Mouse (Mus musculus) megakaryocyte progenitor cell, adult 5-6 weeks (primary cell): ENCODE measurements around the gene Mustn1. TPM values are rescaled to one million over a fixed set of nuclear protein-coding genes. Genes with fewer than 3 reads are reported as not detected.
A peak's percentile ranks its signal among the peaks of the same experiment; 100 is the strongest.

Experiments
- ATAC-seq: replicated peaks from 2 replicates; pipeline ENCODE4 v1.8.0; 2016; ENCODE audit warnings: mild to moderate bottlenecking, moderate TSS enrichment, inconsistent platforms; ENCODE audit not compliant: poor library complexity
- total RNA-seq, 2 experiments: library from RNA; stranded (forward) in 1 of 2; stranded (reverse) in 1 of 2; fragments of 157-497, 149-512 nt in 1 of 2; fragments of 200-1000 nt in 1 of 2; gene quantifications; 2 replicates each; pipeline versions ENCODE4 v1.2.3 to v1.2.4; 2015 to 2017

The Mustn1 gene
- 0.47 and 0.49 TPM in 2 replicates for total RNA-seq (2015)
- total RNA-seq (2017), result 0.27 and 0.50 TPM in 2 replicates

DNA sequence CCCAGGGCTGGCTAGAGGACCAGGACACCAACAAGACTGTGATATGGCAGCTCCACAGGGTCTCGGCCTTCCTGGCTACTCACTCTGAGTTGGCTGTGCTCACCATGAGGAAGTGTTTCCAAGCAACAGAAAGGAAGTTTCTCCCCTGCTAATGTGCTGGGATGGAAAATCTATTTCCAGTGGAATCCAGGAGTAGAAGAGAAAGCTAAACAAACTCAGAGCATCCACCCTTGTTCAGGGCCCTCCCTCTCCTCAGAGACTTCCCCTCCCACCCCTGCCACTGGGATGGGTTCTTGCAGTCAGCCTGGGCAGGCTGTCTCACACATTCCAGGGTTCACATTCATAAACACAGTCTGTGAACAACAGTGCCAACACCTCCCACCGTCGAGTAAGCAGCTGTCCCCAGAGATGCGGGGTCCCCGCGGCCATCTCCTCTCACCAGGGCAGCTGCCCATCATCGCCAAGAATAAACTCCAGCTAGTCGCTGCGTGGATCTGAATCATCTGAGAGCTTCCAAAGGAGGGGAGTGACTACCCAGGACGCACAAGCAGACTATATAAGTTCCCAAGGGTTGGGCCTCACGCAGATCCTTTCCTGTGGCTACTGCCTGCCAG, at the start of gene Mustn1:
TSS of gene Mustn1 (plus strand) at position 243 of the 614 bp plus-strand sequence.
- no peak for ATAC-seq

DNA sequence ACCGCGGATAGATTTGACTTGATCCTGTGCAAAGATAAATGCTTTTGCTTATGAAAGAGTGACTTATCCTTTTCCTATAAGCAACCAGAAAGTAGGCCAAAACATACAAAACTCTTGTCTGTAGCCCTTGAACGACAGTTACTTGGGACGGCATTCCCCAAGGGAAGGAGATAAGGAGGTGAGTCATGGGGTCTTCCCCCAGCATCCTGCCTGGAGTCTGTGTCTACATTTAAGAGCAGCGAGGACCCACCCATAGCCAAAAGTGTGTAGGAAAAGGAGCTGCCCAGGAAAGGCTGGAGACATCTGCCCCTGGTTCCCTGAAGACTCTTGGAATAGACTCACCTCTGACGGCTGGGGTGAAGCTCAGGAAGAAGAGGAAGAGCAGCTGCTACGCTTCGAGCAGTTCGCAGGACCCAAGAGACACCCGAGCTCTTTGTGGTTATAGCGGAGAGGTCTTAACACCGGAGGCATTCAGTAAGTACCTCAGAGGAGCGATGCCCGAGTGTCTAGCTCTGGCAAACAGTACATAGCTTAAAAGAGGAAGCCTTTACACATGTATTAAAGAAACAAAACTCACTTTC, 41.5 kb upstream of the Mustn1 start:
- ATAC-seq, result no peak

GRCm38 (mm10) chr14:30843701-30844100, 35.3 kb upstream of the Mustn1 start:
- ATAC-seq, result no peak

DNA sequence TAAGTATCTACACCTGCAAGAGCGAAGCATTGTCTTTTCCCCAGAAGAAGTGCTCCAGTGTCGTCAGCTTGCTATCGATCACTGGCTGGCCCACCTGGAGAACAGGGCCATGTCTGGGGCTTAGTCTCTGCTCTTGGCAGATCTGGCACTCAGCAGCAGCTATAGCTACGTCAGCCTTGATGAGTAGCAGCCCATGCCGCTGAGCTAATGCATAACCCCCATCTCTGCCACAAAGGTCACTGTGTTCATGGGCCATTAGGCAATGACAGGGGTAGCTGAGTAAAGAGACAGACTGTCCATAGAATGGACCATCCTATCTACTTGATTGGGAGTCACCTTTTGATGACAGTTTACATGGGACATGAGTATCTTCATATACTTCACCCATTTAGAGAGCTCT, 28.5 kb upstream of the Mustn1 start:
- ATAC-seq, result no peak

DNA sequence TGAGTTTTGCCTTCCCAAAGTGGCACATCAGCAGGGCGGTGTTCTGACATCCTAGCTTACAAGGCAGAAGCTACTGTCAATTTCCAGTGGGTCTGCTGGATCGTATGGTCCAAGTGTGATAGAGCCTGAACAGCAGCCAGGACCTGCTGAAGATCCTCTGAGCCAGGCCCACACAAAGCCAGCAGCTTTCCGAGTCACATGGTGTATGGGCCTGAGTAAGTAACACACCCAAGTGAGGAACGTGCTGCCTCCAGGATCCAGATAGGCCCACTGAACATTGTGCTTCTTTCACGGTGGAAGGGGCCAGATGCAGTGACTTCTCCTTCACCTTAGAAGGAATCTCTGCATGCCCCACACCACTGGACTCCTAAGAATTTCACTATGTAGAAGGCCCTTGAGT, 26.7 kb upstream of the Mustn1 start:
- no peak for ATAC-seq

GRCm38 (mm10) chr14:30855316-30855715, 23.7 kb upstream of the Mustn1 start:
- ATAC-seq, result no peak

- ATAC-seq, result no peak
These were observed 22.0 kb upstream of the Mustn1 start for GRCm38 (mm10) chr14:30856885-30857507.

GRCm38 (mm10) chr14:30857990-30858389, 21.0 kb upstream of the Mustn1 start:
- ATAC-seq, result peak; percentile 87

DNA sequence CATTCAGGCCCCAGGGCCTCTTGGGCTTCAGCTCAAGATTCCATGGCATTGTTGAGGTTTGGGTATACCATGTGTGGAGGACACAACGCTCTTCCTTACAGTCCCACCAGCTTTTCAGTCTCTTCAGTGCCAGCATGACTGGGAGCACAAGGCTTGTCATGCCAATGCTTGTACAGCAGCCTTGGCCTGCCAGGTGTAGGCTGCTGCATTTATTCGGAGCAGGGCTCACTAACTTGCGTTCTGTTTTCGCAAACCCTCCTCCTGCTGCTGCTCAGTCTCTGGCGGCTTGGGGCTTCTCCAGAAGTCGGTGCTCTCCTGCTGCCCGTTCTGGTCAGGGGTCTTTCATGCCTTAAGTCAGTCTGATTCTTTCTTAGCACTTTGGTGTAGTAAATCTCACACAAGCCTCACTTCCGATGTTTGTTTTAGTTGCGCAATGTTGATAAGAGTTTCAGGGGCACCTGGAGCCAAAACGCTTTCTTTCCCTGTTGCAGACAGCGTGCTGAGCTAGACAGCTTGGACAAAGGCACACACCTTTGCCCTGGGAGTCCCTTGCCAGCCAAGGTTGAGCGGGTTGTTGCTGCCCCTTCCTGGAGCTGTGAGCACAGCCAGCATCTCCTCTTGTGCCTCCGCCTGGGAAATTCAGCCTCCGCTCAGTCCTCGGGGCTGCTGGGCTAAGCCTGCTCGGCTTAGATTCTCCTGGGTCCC, 17.4 kb upstream of the Mustn1 start:
- no peak for ATAC-seq

GRCm38 (mm10) chr14:30862368-30862767, 16.6 kb upstream of the Mustn1 start:
- ATAC-seq, result no peak

- peak; percentile 38 for ATAC-seq
These were observed 13.7 kb upstream of the Mustn1 start for GRCm38 (mm10) chr14:30865311-30865710.

- peak; percentile 82 for ATAC-seq
These were observed 12.0 kb upstream of the Mustn1 start for GRCm38 (mm10) chr14:30867042-30867441.

- ATAC-seq, result no peak
These were observed 10.2 kb upstream of the Mustn1 start for GRCm38 (mm10) chr14:30868826-30869225.

DNA sequence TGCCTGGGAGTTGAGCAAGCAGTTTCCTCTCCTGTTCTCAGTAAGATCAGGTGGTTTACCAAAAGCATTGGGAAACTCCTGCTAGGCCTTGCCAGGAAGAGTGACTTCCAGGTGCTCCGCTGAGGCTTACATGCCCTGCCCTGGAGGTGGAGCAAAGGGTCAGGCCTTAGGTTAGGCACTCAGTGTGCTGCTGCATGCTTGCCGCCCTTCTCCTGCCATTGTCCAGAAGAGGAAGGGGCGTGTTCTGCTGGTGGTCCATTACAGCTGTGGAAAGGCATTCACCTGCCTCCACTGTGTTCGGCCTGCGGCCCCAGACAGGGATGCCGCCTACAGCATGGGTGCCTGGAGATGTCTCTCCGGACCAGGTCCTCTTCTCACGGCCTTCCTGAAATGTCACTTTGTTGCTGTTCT, 9.6 kb upstream of the Mustn1 start:
- peak; percentile 54 for ATAC-seq

- ATAC-seq, result peak; percentile 16; the same call in 1 of the 2 replicates
These were observed 8.5 kb upstream of the Mustn1 start for GRCm38 (mm10) chr14:30870206-30871147.

DNA sequence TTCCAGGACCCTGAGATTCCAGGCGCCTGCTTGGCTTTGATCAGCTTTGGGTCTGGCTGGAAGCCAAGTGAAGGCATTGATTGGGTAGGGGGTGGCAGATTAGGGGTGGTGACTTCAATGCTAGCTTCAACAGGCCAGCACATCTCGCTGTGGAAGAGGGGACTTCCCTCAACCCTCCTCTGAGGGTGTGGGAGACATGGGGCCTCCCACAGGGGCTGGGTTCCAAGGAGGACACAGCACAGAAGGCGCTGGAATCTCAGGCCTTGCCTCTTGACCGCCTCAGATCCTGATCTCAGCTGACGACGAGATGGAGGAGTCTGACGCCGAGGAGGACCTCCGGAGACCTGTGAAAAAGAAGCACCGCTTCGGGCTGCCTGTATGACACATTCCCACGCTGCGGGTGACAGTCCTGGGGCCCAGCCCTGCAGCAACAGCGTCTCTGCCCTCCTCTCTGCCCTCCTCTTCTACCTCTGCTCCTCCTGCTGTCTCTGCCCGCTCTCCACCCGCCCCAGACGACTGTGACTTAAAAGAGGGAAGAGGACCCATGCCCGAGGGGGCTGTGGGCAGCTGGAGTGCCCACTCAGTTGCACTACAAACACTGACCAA, 4.8 kb upstream of the Mustn1 start:
- ATAC-seq, result no peak

DNA sequence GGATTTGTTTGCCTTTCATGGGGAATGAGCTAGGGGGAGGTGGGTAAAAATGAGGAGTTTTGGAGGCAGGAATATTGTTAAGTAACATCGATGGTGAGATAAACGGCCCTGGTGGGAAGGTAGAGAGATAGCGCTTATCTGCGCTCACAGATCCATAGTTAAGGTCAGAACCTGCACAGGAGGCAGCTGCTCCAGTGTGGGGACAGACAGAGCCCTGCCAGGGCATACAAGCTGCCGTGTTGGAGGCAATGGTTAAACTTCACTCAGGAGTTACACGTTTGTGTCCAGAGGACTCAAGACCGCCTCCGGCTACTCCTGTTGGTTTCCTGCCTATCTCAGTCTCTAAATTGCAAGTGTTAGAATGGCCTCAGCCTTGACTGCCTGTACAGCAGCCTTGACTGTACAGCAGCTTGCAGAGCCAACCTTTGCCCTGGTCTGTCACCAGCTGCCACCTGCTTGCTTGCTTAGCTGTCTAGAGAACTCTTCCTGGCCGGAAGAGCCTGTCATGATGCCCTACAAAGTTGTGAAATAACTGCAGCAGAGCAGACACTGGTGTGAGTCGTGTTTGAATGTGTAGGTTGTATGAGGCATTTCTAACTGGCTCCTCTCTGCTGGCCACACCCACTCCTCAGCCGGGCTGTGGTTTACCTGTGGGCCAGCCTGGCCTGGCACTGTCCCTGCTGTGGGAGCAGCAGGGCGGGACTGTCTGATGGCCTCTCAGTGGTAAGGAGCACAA, 3.7 kb upstream of the Mustn1 start:
- ATAC-seq, result peak; percentile 77

GRCm38 (mm10) chr14:30875955-30876354, 3.0 kb upstream of the Mustn1 start:
- peak; percentile 25 for ATAC-seq

- no peak for ATAC-seq
These were observed 2.5 kb upstream of the Mustn1 start for GRCm38 (mm10) chr14:30876451-30876850.
